Mouse (Mus musculus) CH12.LX (cell line): ENCODE measurements around the gene Ston2. TPM values are rescaled to one million over a fixed set of nuclear protein-coding genes. Genes with fewer than 3 reads are reported as not detected.

Source experiments
- DNase-seq: peaks from one replicate; pipeline ENCODE4 v3.0.0-alpha.2; 2013; ENCODE audit errors: extremely low read depth
- H3K27ac ChIP-seq: 2 replicates; pipeline ENCODE4 v1.5.1; 2012; ENCODE audit warnings: low read depth, mild to moderate bottlenecking, control low read depth, moderate library complexity; ENCODE audit not compliant: insufficient read depth
- H3K27me3 ChIP-seq: replicated peaks from 2 replicates; pipeline ENCODE3; 2012; ENCODE audit warnings: inconsistent platforms
- H3K36me3 ChIP-seq, 2 experiments: replicated peaks in 1 of 2; 2 replicates each; pipeline versions ENCODE3 to v1.6.1; 2012; ENCODE audit warnings: inconsistent platforms in 1 of 2, low read length in 1 of 2, mild to moderate bottlenecking in 1 of 2, mixed read lengths in 1 of 2, moderate library complexity in 1 of 2; ENCODE audit not compliant: control insufficient read depth in 1 of 2, insufficient read depth in 1 of 2
- H3K4me1 ChIP-seq, 2 experiments: 2 replicates each; pipeline ENCODE4 v1.6.1; 2012; ENCODE audit warnings: inconsistent platforms in 1 of 2, moderate library complexity in 1 of 2; ENCODE audit not compliant: insufficient read depth in 2 of 2, control insufficient read depth in 1 of 2
- H3K4me2 ChIP-seq: 2 replicates; pipeline ENCODE4 v1.6.1; 2012; ENCODE audit warnings: low read depth, mild to moderate bottlenecking, control low read depth; ENCODE audit not compliant: poor library complexity, insufficient read depth, severe bottlenecking
- H3K4me3 ChIP-seq, 3 experiments: fragments of 150-350 bp in 1 of 3; sonication (generic) in 1 of 3; replicated peaks in 1 of 3; 2 replicates each; pipeline versions ENCODE3 to v1.5.1; 2011 to 2012; ENCODE audit warnings: low read depth in 2 of 3, low read length in 2 of 3, mild to moderate bottlenecking in 2 of 3, moderate library complexity in 2 of 3, control low read depth in 1 of 3, improper control_type of control experiment in 1 of 3, inconsistent platforms in 1 of 3, mixed read lengths in 1 of 3; ENCODE audit not compliant: poor library complexity in 1 of 3
- H3K79me2 ChIP-seq: replicated peaks from 2 replicates; pipeline ENCODE4 v1.6.1; 2012; ENCODE audit warnings: mild to moderate bottlenecking, moderate library complexity; ENCODE audit not compliant: control insufficient read depth, poor library complexity, insufficient read depth, severe bottlenecking; ENCODE audit errors: extremely low read depth
- H3K9ac ChIP-seq: 2 replicates; pipeline ENCODE4 v1.6.1; 2012; ENCODE audit warnings: low read depth, mild to moderate bottlenecking, control low read depth, moderate library complexity; ENCODE audit not compliant: insufficient read depth
- H3K9me3 ChIP-seq: replicated peaks from 2 replicates; pipeline ENCODE3; 2012; ENCODE audit warnings: low read length, inconsistent platforms, mixed read lengths
- BHLHE40 ChIP-seq: IDR thresholded peaks from 2 replicates; pipeline ENCODE4 v1.6.1; 2011; ENCODE audit warnings: mild to moderate bottlenecking, low read depth, low read length, improper control_type of control experiment
- CHD1 ChIP-seq: IDR thresholded peaks from 2 replicates; pipeline ENCODE4 v1.6.1; 2012; ENCODE audit warnings: low read depth, low read length, improper control_type of control experiment, inconsistent platforms
- CTCF ChIP-seq, 2 experiments: IDR thresholded peaks in 1 of 2; conservative IDR thresholded peaks in 1 of 2; 2 replicates each; pipeline ENCODE4 v1.5.1; 2011 to 2012; ENCODE audit warnings: low read depth in 2 of 2, low read length in 2 of 2, improper control_type of control experiment in 1 of 2, inconsistent platforms in 1 of 2, mild to moderate bottlenecking in 1 of 2, moderate library complexity in 1 of 2
- E2F4 ChIP-seq: IDR thresholded peaks from 2 replicates; pipeline ENCODE4 v1.6.1; 2011; ENCODE audit warnings: low read depth, low read length, improper control_type of control experiment; ENCODE audit not compliant: insufficient replicate concordance
- ELF1 ChIP-seq: IDR thresholded peaks from 2 replicates; pipeline ENCODE4 v1.6.1; 2014; ENCODE audit warnings: low read depth, mild to moderate bottlenecking, inconsistent platforms, low read length, improper control_type of control experiment
- EP300 ChIP-seq: IDR thresholded peaks from 2 replicates; pipeline ENCODE4 v1.6.1; 2011; ENCODE audit warnings: low read length, improper control_type of control experiment
- ETS1 ChIP-seq: conservative IDR thresholded peaks from 2 replicates; pipeline ENCODE4 v1.6.1; 2012; ENCODE audit warnings: low read depth, mild to moderate bottlenecking, inconsistent platforms, low read length, improper control_type of control experiment, moderate library complexity
- GABPA ChIP-seq: IDR thresholded peaks from 2 replicates; pipeline ENCODE4 v1.6.1; 2012; ENCODE audit warnings: low read depth, low read length, improper control_type of control experiment, inconsistent platforms; ENCODE audit not compliant: insufficient replicate concordance
- HCFC1 ChIP-seq: IDR thresholded peaks from 2 replicates; pipeline ENCODE4 v1.6.1; 2012; ENCODE audit warnings: low read depth, mild to moderate bottlenecking, inconsistent platforms, low read length, improper control_type of control experiment
- IRF4 ChIP-seq: IDR thresholded peaks from 2 replicates; pipeline ENCODE4 v1.6.1; 2014; ENCODE audit warnings: low read depth, mild to moderate bottlenecking, inconsistent platforms, low read length, improper control_type of control experiment
- JUN ChIP-seq: IDR thresholded peaks from 2 replicates; pipeline ENCODE4 v1.6.1; 2011; ENCODE audit warnings: low read depth, mild to moderate bottlenecking, low read length, improper control_type of control experiment, moderate library complexity; ENCODE audit not compliant: insufficient read depth
- KAT2A ChIP-seq: IDR thresholded peaks from 2 replicates; pipeline ENCODE4 v1.6.1; 2012; ENCODE audit warnings: low read length, improper control_type of control experiment, inconsistent platforms; ENCODE audit not compliant: insufficient replicate concordance
- MAX ChIP-seq: IDR thresholded peaks from 2 replicates; pipeline ENCODE4 v1.6.1; 2011; ENCODE audit warnings: low read length, improper control_type of control experiment
- MAZ ChIP-seq: IDR thresholded peaks from 2 replicates; pipeline ENCODE4 v1.6.1; 2012; ENCODE audit warnings: low read depth, mild to moderate bottlenecking, inconsistent platforms, low read length, improper control_type of control experiment, moderate library complexity
- MEF2A ChIP-seq: IDR thresholded peaks from 2 replicates; pipeline ENCODE4 v1.6.1; 2014; ENCODE audit warnings: low read depth, mild to moderate bottlenecking, inconsistent platforms, low read length, improper control_type of control experiment, borderline replicate concordance
- MXI1 ChIP-seq: IDR thresholded peaks from 2 replicates; pipeline ENCODE4 v1.6.1; 2011; ENCODE audit warnings: mild to moderate bottlenecking, low read depth, low read length, improper control_type of control experiment
- NRF1 ChIP-seq: IDR thresholded peaks from 2 replicates; pipeline ENCODE4 v1.6.1; 2014; ENCODE audit warnings: low read depth, mild to moderate bottlenecking, inconsistent platforms, low read length, improper control_type of control experiment, moderate library complexity
- PAX5 ChIP-seq: IDR thresholded peaks from 2 replicates; pipeline ENCODE4 v1.6.1; 2012; ENCODE audit warnings: low read length, inconsistent platforms, mixed read lengths
- POLR2A ChIP-seq: IDR thresholded peaks from 2 replicates; pipeline ENCODE4 v1.6.1; 2011; ENCODE audit warnings: low read depth, mild to moderate bottlenecking, improper control_type of control experiment, low read length
- RAD21 ChIP-seq: IDR thresholded peaks from 2 replicates; pipeline ENCODE4 v1.6.1; 2011; ENCODE audit warnings: low read depth, mild to moderate bottlenecking, low read length, improper control_type of control experiment, moderate library complexity
- RCOR1 ChIP-seq: conservative IDR thresholded peaks from 2 replicates; pipeline ENCODE4 v1.6.1; 2012; ENCODE audit warnings: low read depth, mild to moderate bottlenecking, inconsistent platforms, low read length, improper control_type of control experiment
- SIN3A ChIP-seq: IDR thresholded peaks from 2 replicates; pipeline ENCODE4 v1.6.1; 2012; ENCODE audit warnings: low read length, improper control_type of control experiment, inconsistent platforms
- SMC3 ChIP-seq: IDR thresholded peaks from 2 replicates; pipeline ENCODE4 v1.6.1; 2011; ENCODE audit warnings: low read depth, low read length, improper control_type of control experiment
- TBP ChIP-seq: conservative IDR thresholded peaks from 2 replicates; pipeline ENCODE4 v1.6.1; 2011; ENCODE audit warnings: low read depth, low read length, improper control_type of control experiment
- TCF12 ChIP-seq: IDR thresholded peaks from 2 replicates; pipeline ENCODE4 v1.6.1; 2014; ENCODE audit warnings: low read depth, mild to moderate bottlenecking, inconsistent platforms, low read length, improper control_type of control experiment
- UBTF ChIP-seq: IDR thresholded peaks from 2 replicates; pipeline ENCODE4 v1.6.1; 2012; ENCODE audit warnings: low read depth, mild to moderate bottlenecking, inconsistent platforms, low read length, improper control_type of control experiment, moderate library complexity
- USF1 ChIP-seq: IDR thresholded peaks from 2 replicates; pipeline ENCODE4 v1.6.1; 2014; ENCODE audit warnings: low read depth, mild to moderate bottlenecking, inconsistent platforms, low read length, improper control_type of control experiment
- USF2 ChIP-seq: conservative IDR thresholded peaks from 2 replicates; pipeline ENCODE4 v1.6.1; 2011; ENCODE audit warnings: low read depth, low read length, improper control_type of control experiment
- ZMIZ1 ChIP-seq: IDR thresholded peaks from 2 replicates; pipeline ENCODE4 v1.6.1; 2012; ENCODE audit warnings: low read depth, mild to moderate bottlenecking, inconsistent platforms, low read length, improper control_type of control experiment
- ZNF384 ChIP-seq: IDR thresholded peaks from 2 replicates; pipeline ENCODE4 v1.6.1; 2012; ENCODE audit warnings: low read depth, low read length, improper control_type of control experiment, inconsistent platforms
- dilution Hi-C: fragments of 300-500 bp; cut with MboI; formaldehyde crosslinking; loops from 2 replicates; pipeline ENCODE4 v1.14.3; 2020; ENCODE audit warnings: low sequenced_read_pairs; ENCODE audit not compliant: extremely low pct_unique_long_range_greater_than_20kb, extremely low pct_ligation_motif_present
- in situ Hi-C: fragments of 300-500 bp; cut with MboI; formaldehyde crosslinking; loops from 3 replicates; pipeline ENCODE4 v1.14.3; 2019; ENCODE audit warnings: low sequenced_read_pairs, low pct_ligation_motif_present, low pct_unique_long_range_greater_than_20kb, mixed read lengths
- polyA plus RNA-seq: library from polyadenylated mRNA; unstranded; fragments of >175 nt; gene quantifications from 2 replicates; pipeline ENCODE4 v1.2.1, GENCODE M21; 2012; ENCODE audit warnings: low read depth; ENCODE audit not compliant: insufficient read length
- total RNA-seq, 2 experiments: library from RNA; depleted of rRNA; stranded (reverse); fragments of 300-350 nt in 1 of 2; fragments of >200 nt in 1 of 2; gene quantifications; 2 replicates each; pipeline ENCODE4 v1.2.3; 2012 to 2014

Gene Ston2
- total and polyA plus RNA-seq, 3 experiments = 0.21 to 0.34 TPM; not detected in 1

DNA sequence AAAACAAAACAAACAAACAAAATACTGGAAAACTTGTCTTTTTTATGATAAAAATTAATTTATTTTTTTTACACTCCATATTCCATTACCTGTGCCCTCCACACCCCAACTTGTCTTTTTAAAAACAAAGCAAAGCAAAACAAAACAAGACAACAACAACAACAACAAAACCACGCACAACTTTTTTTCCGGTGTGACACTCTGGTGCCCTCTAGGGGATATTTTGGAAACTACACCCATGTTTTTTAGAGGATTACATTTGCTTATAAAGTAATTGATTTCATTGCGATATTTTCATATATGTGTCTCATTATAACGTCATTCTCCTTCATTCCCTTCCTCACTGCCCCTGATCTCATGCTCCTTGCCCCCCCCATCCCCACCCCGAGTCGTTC is 11.2 kb upstream of the Ston2 start:
- Histone ChIP-seq H3K9me3 (no peaks in the 10 kb centered on the region), H3K36me3 (no peaks in the 10 kb centered on the region), H3K9ac (no peak overlapping the region), H3K4me3 (no peak overlapping the region), H3K27ac (no peak overlapping the region), H3K79me2 (no peaks in the 10 kb centered on the region), H3K27me3 (no peaks in the 10 kb centered on the region), H3K4me1 (peaks cover 28 to 50% of the 10 kb centered on the region in 2 experiments), H3K4me2 (no peak overlapping the region)
- in situ Hi-C loops (loop anchor here (10.0 to 25.0 kb wide), 2 partner anchors 125 to 387 kb away; no protein-coding TSS in a partner anchor), dilution Hi-C loops (no loop called here)
- DNase-seq = peak; percentile 43
- no peak for TF ChIP-seq MXI1
- TF ChIP-seq HCFC1 = peak; percentile 22; the same call in 1 of the 2 replicates
- TF ChIP-seq CTCF (conservative IDR thresholded peaks at IDR 0.05 in 1 of 2, IDR thresholded peaks at IDR 0.05 in 1 of 2; ENCODE audit: low read depth in 2 of 2, low read length in 2 of 2) = peak; percentile 60 to 73; a peak in 3 of 4 replicates
- TF ChIP-seq KAT2A = no peak
- TF ChIP-seq EP300 = no peak
- TF ChIP-seq IRF4 = no peak
- TF ChIP-seq MAZ = no peak
- TF ChIP-seq ZNF384 = peak; percentile 84
- TF ChIP-seq SIN3A = no peak
- no peak for TF ChIP-seq UBTF
- peak; percentile 50 for TF ChIP-seq SMC3
- peak; percentile 70 for TF ChIP-seq RAD21
- TF ChIP-seq USF1 = no peak
- no peak for TF ChIP-seq POLR2A
- TF ChIP-seq MEF2A = no peak
- TF ChIP-seq MAX = no peak; the same call in 1 of the 2 replicates
- TF ChIP-seq NRF1 = no peak
- peak; percentile 52 for TF ChIP-seq BHLHE40

DNA sequence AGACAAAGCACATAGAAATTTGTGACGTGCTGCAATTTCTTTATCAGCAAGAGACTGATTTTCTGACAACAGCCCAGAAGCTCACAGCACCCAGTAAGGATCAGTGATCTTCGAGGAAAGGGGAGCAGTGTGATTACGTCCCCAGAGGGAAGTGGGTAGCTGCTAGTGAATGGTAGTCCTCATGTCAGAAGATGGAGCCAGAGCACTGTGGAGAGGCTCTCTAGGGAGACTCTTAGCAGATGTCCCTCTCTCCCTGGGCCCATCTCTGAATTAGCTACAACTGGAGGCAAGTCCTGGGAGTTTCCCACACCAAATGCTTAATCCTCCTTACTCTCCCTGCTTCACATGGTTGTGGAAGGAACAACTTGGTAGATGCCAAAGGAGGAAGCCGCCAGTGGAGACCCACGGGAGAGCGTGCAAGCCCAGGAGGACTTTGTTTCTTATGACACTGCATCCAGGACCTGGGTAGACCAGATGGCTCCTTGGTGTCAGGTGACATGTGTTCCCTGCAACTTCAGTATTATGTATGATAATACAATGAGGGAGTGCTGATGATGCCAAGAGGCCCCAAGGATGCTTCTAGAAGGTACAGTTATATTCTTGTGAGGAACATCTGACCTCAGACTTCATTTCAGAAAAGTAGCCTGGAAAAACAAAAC is 10.7 kb upstream of the Ston2 start:
- H3K9ac ChIP-seq = no peak overlapping the region
- dilution Hi-C loops = no loop called here
- DNase-seq = peak; percentile 61
- no peak for TF ChIP-seq USF2
- TF ChIP-seq HCFC1 = no peak
- no peak for TF ChIP-seq E2F4
- no peak for TF ChIP-seq TBP
- TF ChIP-seq UBTF = no peak
- TF ChIP-seq TCF12 = no peak
- TF ChIP-seq ETS1 = no peak
- TF ChIP-seq ZMIZ1 = no peak
- TF ChIP-seq PAX5 = no peak
- no peak for TF ChIP-seq RCOR1
- TF ChIP-seq GABPA = no peak
- peak; percentile 65 for TF ChIP-seq SMC3
- no peak for TF ChIP-seq POLR2A
- peak; percentile 85 for TF ChIP-seq RAD21
- no peak for TF ChIP-seq MAX
- TF ChIP-seq USF1 = no peak
- TF ChIP-seq ZNF384 = no peak
- TF ChIP-seq ELF1 = no peak
- no peak for TF ChIP-seq CHD1
- TF ChIP-seq MEF2A = no peak
- TF ChIP-seq MAZ = no peak
- TF ChIP-seq JUN = no peak
- no peak for TF ChIP-seq KAT2A
- no peak for TF ChIP-seq SIN3A

More for the DNA sequence above, 10.7 kb upstream of the Ston2 start:
- Histone ChIP-seq H3K9me3 (no peaks in the 10 kb centered on the region), H3K4me2 (no peak overlapping the region), H3K36me3 (no peaks in the 10 kb centered on the region), H3K4me1 (peaks cover 28 to 46% of the 10 kb centered on the region in 2 experiments), H3K27ac (no peak overlapping the region), H3K4me3 (no peak overlapping the region), H3K27me3 (no peaks in the 10 kb centered on the region), H3K79me2 (no peaks in the 10 kb centered on the region)
- in situ Hi-C loops = loop anchor here (10.0 to 25.0 kb wide), 2 partner anchors 124 to 387 kb away; no protein-coding TSS in a partner anchor
